In the genomic region with DNA sequence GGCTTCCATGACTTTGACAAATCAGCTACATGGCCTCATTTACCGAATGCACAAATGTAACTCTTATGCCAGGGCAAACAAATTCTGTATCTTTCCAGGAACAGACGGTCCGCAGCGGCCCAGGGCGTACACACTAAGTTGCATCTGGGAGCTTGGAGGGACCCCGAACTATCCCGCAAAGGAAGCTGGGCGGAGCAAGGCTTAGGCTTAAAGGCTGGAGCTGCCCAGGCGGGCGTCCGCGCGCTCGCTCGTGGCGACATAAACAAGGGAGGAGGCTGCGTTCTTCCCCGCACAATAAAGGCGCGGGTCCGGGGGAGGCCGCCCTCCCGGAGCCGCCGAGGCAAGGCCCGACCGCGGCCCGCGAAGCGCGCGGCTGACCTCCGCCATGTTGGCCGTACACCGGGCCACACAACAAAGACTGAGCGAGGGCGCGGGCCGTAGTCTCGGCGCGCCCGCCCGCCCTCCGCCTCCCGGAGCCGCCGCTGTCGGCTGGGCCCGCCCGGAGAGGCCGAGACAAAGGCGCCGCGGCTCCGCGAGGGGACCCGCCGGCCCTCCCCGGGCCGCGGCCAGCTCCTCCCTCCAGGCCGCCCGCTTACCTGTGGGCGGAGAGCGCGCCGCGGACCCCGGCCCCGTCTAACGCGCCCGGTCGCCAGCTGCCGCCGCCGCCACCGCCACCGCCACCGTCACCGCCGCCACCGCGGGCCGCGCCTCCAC, we compare ENCODE assay signal across 8 mouse cellular contexts. TPM values are rescaled to one million over a fixed set of nuclear protein-coding genes. Genes with fewer than 3 reads are reported as not detected.
DNase-seq lines count a peak whose midpoint lies in the region; ATAC-seq and TF ChIP-seq lines count a peak whose summit lies in the region.

A gene (plus strand): TSS at position 479 of the 714 bp plus-strand sequence.
A gene (minus strand): TSS at position 714 of the 714 bp plus-strand sequence.

- intact Hi-C loops in left cerebral cortex, postnatal 10 days (cut with DNase I): loop anchor here (10.0 kb wide), 2 partner anchors 81 to 159 kb away; no protein-coding TSS in a partner anchor

- H3K27ac ChIP-seq in hindbrain, postnatal 0 days: peak within 1 kb of the TSS; percentile 97

- TF ChIP-seq CTCF in hindbrain, postnatal 0 days (IDR thresholded peaks at IDR 0.05; ENCODE audit: low read depth): no peak

- H3K4me1 ChIP-seq in hindbrain, postnatal 0 days (ENCODE audit: insufficient read depth, low read length): 0 out of 2 replicates have a peak, but pooled peaks cover 12% of the 10 kb centered on the region
- peaks cover 48% of the 10 kb centered on the region for H3K4me1 ChIP-seq in megakaryocyte, embryonic 14.5 days

- peak within 1 kb of the TSS; percentile 99 for H3K9ac ChIP-seq in hindbrain, postnatal 0 days (replicated peaks; ENCODE audit: low read length)

- H3K4me3 ChIP-seq in hindbrain, postnatal 0 days (ENCODE audit: low read length): peak within 1 kb of the TSS; percentile 93
- peak within 1 kb of the TSS; percentile 97 for H3K4me3 ChIP-seq in megakaryocyte, embryonic 14.5 days (replicated peaks)

- peak within 1 kb of the TSS; percentile 80 for H3K4me2 ChIP-seq in hindbrain, postnatal 0 days (ENCODE audit: low read depth, low read length)

- under 1% methylated on average over 64 of the region's 88 CpGs for WGBS in hindbrain, postnatal 0 days

- DNase-seq in ZHBTc4 (ENCODE audit: low read depth, low spot score): peak; percentile 80
- DNase-seq in cerebellum, postnatal 4 days (ENCODE audit: low spot score in 2 of 2): peak; percentile 42 to 55
- peak; percentile 36 to 50 for DNase-seq in gastrocnemius, adult 8-10 months (ENCODE audit: low spot score in 2 of 2)
- peak; percentile 68 for DNase-seq in hindbrain, postnatal 0 days (ENCODE audit: low spot score)
- DNase-seq in left cerebral cortex, postnatal 10 days (ENCODE audit: extremely low spot score in 1 of 2, low spot score in 2 of 2): peak; percentile 27 to 80
- peak; percentile 60 for DNase-seq in right cerebral cortex, adult 18-20 months
- DNase-seq in urinary bladder, postnatal 36 days (ENCODE audit: low spot score in 2 of 2): peak; percentile 64 to 65

- no peaks in the 10 kb centered on the region for H3K27me3 ChIP-seq in hindbrain, postnatal 0 days (ENCODE audit: insufficient read depth, low read length)
- H3K27me3 ChIP-seq in megakaryocyte, embryonic 14.5 days (replicated peaks): no peaks in the 10 kb centered on the region

- ATAC-seq in hindbrain, postnatal 0 days: peak; percentile 88

- H3K36me3 ChIP-seq in hindbrain, postnatal 0 days (ENCODE audit: insufficient read depth, low read length): no peaks in the 10 kb centered on the region
- H3K36me3 ChIP-seq in megakaryocyte, embryonic 14.5 days (replicated peaks; ENCODE audit: low read length): peaks cover 4% of the 10 kb centered on the region

- H3K9me3 ChIP-seq in hindbrain, postnatal 0 days (ENCODE audit: low read length): no peaks in the 10 kb centered on the region
- no peaks in the 10 kb centered on the region for H3K9me3 ChIP-seq in megakaryocyte, embryonic 14.5 days

RNA-seq across cellular contexts. Expression of the first gene that starts in this region (rescaled TPM):
- total RNA-seq in gastrocnemius, adult 8-10 months (2022): 1 to 10 TPM; 1.5 to 7.1 (median 4.4) TPM
- not detected in 2 replicates for total RNA-seq in hindbrain, postnatal 0 days (2014; rRNA removed)
- 6.7 TPM in 2 replicates for polyA plus RNA-seq in hindbrain, postnatal 0 days (2015; fragmentation: Nextera tagmentation; extraction: Ambion mirVana)
- total RNA-seq in left cerebral cortex, postnatal 10 days (2021): 1 to 10 TPM; 4.0 to 4.3 TPM
- 4.0 and 17.9 TPM in 2 replicates for polyA plus RNA-seq in megakaryocyte, embryonic 14.5 days (2012; ENCODE audit: insufficient read depth, low replicate concordance)

RNA-seq across cellular contexts. Expression of the second gene that starts in this region (rescaled TPM):
- total RNA-seq in gastrocnemius, adult 8-10 months (2022): 10 to 100 TPM; 10.4 to 14.5 (median 11.7) TPM
- 69.7 and 70.9 TPM in 2 replicates for total RNA-seq in hindbrain, postnatal 0 days (2014; rRNA removed)
- polyA plus RNA-seq in hindbrain, postnatal 0 days (2015; fragmentation: Nextera tagmentation; extraction: Ambion mirVana): 64.0 and 66.1 TPM in 2 replicates
- total RNA-seq in left cerebral cortex, postnatal 10 days (2021): 10 to 100 TPM; 33.4 to 35.7 TPM
- 2.3 and 3.1 TPM in 2 replicates for polyA plus RNA-seq in megakaryocyte, embryonic 14.5 days (2012; ENCODE audit: insufficient read depth, low replicate concordance)

Comparison
In these comparisons a context has a peak if more than half of its experiments do, and no peak if none do; other contexts are left out.
1. Peak in every context shown above with its lines: DNase-seq, ATAC-seq, H3K4me3 ChIP-seq and H3K27ac ChIP-seq.
2. RNA of the second gene that starts in this region (polyA plus RNA-seq): 64.0 to 66.1 TPM in hindbrain, postnatal 0 days; 2.3 to 3.1 TPM in megakaryocyte, embryonic 14.5 days; every median in the first group is over 10 times any median in the second.